Mouse (Mus musculus) lung, postnatal 4 days (tissue): ENCODE measurements around the gene Krt15.

Experiments used
- DNase-seq, 2 experiments: peaks; one replicate each; pipeline ENCODE4 v3.0.0; 2021

Gene Krt15

GRCm38 (mm10) chr11:100121466-100121865, 14.3 kb downstream of the Krt15 start, which contains the start of gene Krt13:
Krt13 (minus strand) TSS chr11:100121566.
- DNase-seq: no peak

- DNase-seq: no peak
These were observed 15.4 kb downstream of the Krt15 start for GRCm38 (mm10) chr11:100120331-100120730.

- DNase-seq: no peak
These were observed 22.0 kb downstream of the Krt15 start for GRCm38 (mm10) chr11:100113742-100114029.

- DNase-seq: no peak
These were observed 22.6 kb downstream of the Krt15 start for GRCm38 (mm10) chr11:100112935-100113741.

- DNase-seq: no peak
These were observed 30.1 kb downstream of the Krt15 start, which contains the start of gene Krt36 for GRCm38 (mm10) chr11:100105576-100106122. Krt36 (minus strand) TSS chr11:100105626.

GRCm38 (mm10) chr11:100102693-100103429, 32.9 kb downstream of the Krt15 start:
- DNase-seq: no peak

- no peak for DNase-seq
These were observed 35.3 kb downstream of the Krt15 start for GRCm38 (mm10) chr11:100100391-100100790.

- no peak for DNase-seq
These were observed 37.9 kb downstream of the Krt15 start for GRCm38 (mm10) chr11:100097819-100098218.

- DNase-seq: no peak
These were observed 39.6 kb downstream of the Krt15 start, which contains the start of gene Krt35 for GRCm38 (mm10) chr11:100096141-100096540. Krt35 (minus strand) TSS chr11:100096241.

GRCm38 (mm10) chr11:100088378-100089025, 47.2 kb downstream of the Krt15 start:
- no peak for DNase-seq

- DNase-seq: no peak
These were observed 47.9 kb downstream of the Krt15 start, which contains the start of gene Krt32 for GRCm38 (mm10) chr11:100087861-100088260. Krt32 (minus strand) TSS chr11:100088226.
